Mouse (Mus musculus): ENCODE results near the gene Sh3bgrl3. TPM values are rescaled to one million over a fixed set of nuclear protein-coding genes. Genes with fewer than 3 reads are reported as not detected.

The Sh3bgrl3 gene
- total RNA-seq, 1 experiment, result 96.5 TPM

DNA sequence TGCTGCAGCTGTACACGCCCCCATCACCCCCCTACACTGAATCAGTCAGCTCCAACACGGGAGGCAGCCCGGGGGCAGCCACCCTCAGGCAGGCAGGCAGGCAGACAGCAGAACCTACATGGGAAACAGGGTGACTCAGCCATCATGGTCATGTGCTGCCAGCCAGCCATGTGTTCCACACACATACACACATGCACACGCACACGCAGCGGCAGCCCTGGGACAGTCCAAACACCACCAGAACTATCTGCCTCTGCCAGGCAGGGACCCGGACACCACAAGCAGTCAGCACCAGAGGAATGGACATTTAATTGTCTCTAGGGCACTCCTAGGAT is 1.5 kb downstream of the Sh3bgrl3 start:
- TF ChIP-seq ZC3H11A (IDR thresholded peaks at IDR 0.05; ENCODE audit: borderline replicate concordance, low read depth, low read length) (no peak), CHD2 (IDR thresholded peaks at IDR 0.05; ENCODE audit: low read depth, low read length) (no peak), HCFC1 (IDR thresholded peaks at IDR 0.05; ENCODE audit: borderline replicate concordance, insufficient read depth, low read length) (no peak), ZNF384 (IDR thresholded peaks at IDR 0.05; ENCODE audit: low read depth, low read length) (no peak), MAFK (IDR thresholded peaks at IDR 0.05; ENCODE audit: insufficient read depth, low read depth, low read length) (no peak)
- H3K9me3 ChIP-seq (ENCODE audit: control insufficient read depth, insufficient read depth, low read depth, low read length), result no peaks in the 10 kb centered on the region
- H3K36me3 ChIP-seq (ENCODE audit: control insufficient read depth, insufficient read depth, low read length, poor library complexity, severe bottlenecking), result peaks cover 15% of the 10 kb centered on the region
- DNase-seq (ENCODE audit: low read depth, low spot score), result no peak
- peaks cover 5 to 30% of the 10 kb centered on the region in 2 experiments; a peak in 3 of 4 replicates for H3K4me1 ChIP-seq (ENCODE audit: control insufficient read depth in 2 of 2, insufficient read depth in 2 of 2, low read length in 2 of 2, poor library complexity in 1 of 2)
- no peak overlapping the region for H3K27ac ChIP-seq (ENCODE audit: insufficient read depth, low read depth, low read length, poor library complexity, severe bottlenecking)
- H3K4me3 ChIP-seq (ENCODE audit: insufficient read depth in 1 of 2, low read depth in 1 of 2, low read length in 2 of 2, poor library complexity in 1 of 2, severe bottlenecking in 1 of 2), result 0 out of 4 replicates have a peak overlapping the region, but pooled peaks of 1 of the 2 experiments have one; percentile 3
- in situ Hi-C loops (cut with MboI; ENCODE audit: low sequenced_read_pairs in 2 of 2, unreplicated experiment in 2 of 2), result no loop called here
- H3K9ac ChIP-seq (ENCODE audit: insufficient read depth, low read depth, low read length, poor library complexity, severe bottlenecking), result peak overlapping the region; percentile 82; the same call in 1 of the 2 replicates

GRCm38 (mm10) chr4:134126300-134127120 is 2.1 kb downstream of the Sh3bgrl3 start:
- no peak for DNase-seq (ENCODE audit: low read depth, low spot score)
- peak overlapping the region; percentile 0 to 6; a peak in 1 of 4 replicates for H3K4me3 ChIP-seq (ENCODE audit: insufficient read depth in 1 of 2, low read depth in 1 of 2, low read length in 2 of 2, poor library complexity in 1 of 2, severe bottlenecking in 1 of 2)
- H3K36me3 ChIP-seq (ENCODE audit: control insufficient read depth, insufficient read depth, low read length, poor library complexity, severe bottlenecking), result peaks cover 14% of the 10 kb centered on the region
- no peak for TF ChIP-seq HCFC1 (IDR thresholded peaks at IDR 0.05; ENCODE audit: borderline replicate concordance, insufficient read depth, low read length)
- no peak for TF ChIP-seq MAFK (IDR thresholded peaks at IDR 0.05; ENCODE audit: insufficient read depth, low read depth, low read length)
- TF ChIP-seq ZNF384 (IDR thresholded peaks at IDR 0.05; ENCODE audit: low read depth, low read length), result no peak
- no peak for TF ChIP-seq CHD2 (IDR thresholded peaks at IDR 0.05; ENCODE audit: low read depth, low read length)
- TF ChIP-seq ZC3H11A (IDR thresholded peaks at IDR 0.05; ENCODE audit: borderline replicate concordance, low read depth, low read length), result no peak
- peak overlapping the region; percentile 2; the same call in 1 of the 2 replicates for H3K9ac ChIP-seq (ENCODE audit: insufficient read depth, low read depth, low read length, poor library complexity, severe bottlenecking)
- in situ Hi-C loops (cut with MboI; ENCODE audit: low sequenced_read_pairs in 2 of 2, unreplicated experiment in 2 of 2), result no loop called here
- peaks cover 6 to 31% of the 10 kb centered on the region in 2 experiments; a peak in 3 of 4 replicates for H3K4me1 ChIP-seq (ENCODE audit: control insufficient read depth in 2 of 2, insufficient read depth in 2 of 2, low read length in 2 of 2, poor library complexity in 1 of 2)
- no peak overlapping the region for H3K27ac ChIP-seq (ENCODE audit: insufficient read depth, low read depth, low read length, poor library complexity, severe bottlenecking)
- H3K9me3 ChIP-seq (ENCODE audit: control insufficient read depth, insufficient read depth, low read depth, low read length), result no peaks in the 10 kb centered on the region

GRCm38 (mm10) chr4:134125383-134126060 is 3.1 kb downstream of the Sh3bgrl3 start:
- Histone ChIP-seq H3K4me3 (ENCODE audit: insufficient read depth in 1 of 2, low read depth in 1 of 2, low read length in 2 of 2, poor library complexity in 1 of 2, severe bottlenecking in 1 of 2) (no peak overlapping the region), H3K27ac (ENCODE audit: insufficient read depth, low read depth, low read length, poor library complexity, severe bottlenecking) (no peak overlapping the region), H3K9me3 (ENCODE audit: control insufficient read depth, insufficient read depth, low read depth, low read length) (no peaks in the 10 kb centered on the region), H3K36me3 (ENCODE audit: control insufficient read depth, insufficient read depth, low read length, poor library complexity, severe bottlenecking) (peaks cover 7% of the 10 kb centered on the region; the same call in 1 of the 2 replicates), H3K4me1 (ENCODE audit: control insufficient read depth in 2 of 2, insufficient read depth in 2 of 2, low read length in 2 of 2, poor library complexity in 1 of 2) (peaks cover 9 to 39% of the 10 kb centered on the region in 2 experiments; a peak in 3 of 4 replicates), H3K9ac (ENCODE audit: insufficient read depth, low read depth, low read length, poor library complexity, severe bottlenecking) (no peak overlapping the region)
- no peak for DNase-seq (ENCODE audit: low read depth, low spot score)
- TF ChIP-seq ZNF384 (IDR thresholded peaks at IDR 0.05; ENCODE audit: low read depth, low read length) (no peak), CHD2 (IDR thresholded peaks at IDR 0.05; ENCODE audit: low read depth, low read length) (no peak), MAFK (IDR thresholded peaks at IDR 0.05; ENCODE audit: insufficient read depth, low read depth, low read length) (no peak), ZC3H11A (IDR thresholded peaks at IDR 0.05; ENCODE audit: borderline replicate concordance, low read depth, low read length) (no peak), HCFC1 (IDR thresholded peaks at IDR 0.05; ENCODE audit: borderline replicate concordance, insufficient read depth, low read length) (no peak)
- in situ Hi-C loops (cut with MboI; ENCODE audit: low sequenced_read_pairs in 2 of 2, unreplicated experiment in 2 of 2), result no loop called here

DNA sequence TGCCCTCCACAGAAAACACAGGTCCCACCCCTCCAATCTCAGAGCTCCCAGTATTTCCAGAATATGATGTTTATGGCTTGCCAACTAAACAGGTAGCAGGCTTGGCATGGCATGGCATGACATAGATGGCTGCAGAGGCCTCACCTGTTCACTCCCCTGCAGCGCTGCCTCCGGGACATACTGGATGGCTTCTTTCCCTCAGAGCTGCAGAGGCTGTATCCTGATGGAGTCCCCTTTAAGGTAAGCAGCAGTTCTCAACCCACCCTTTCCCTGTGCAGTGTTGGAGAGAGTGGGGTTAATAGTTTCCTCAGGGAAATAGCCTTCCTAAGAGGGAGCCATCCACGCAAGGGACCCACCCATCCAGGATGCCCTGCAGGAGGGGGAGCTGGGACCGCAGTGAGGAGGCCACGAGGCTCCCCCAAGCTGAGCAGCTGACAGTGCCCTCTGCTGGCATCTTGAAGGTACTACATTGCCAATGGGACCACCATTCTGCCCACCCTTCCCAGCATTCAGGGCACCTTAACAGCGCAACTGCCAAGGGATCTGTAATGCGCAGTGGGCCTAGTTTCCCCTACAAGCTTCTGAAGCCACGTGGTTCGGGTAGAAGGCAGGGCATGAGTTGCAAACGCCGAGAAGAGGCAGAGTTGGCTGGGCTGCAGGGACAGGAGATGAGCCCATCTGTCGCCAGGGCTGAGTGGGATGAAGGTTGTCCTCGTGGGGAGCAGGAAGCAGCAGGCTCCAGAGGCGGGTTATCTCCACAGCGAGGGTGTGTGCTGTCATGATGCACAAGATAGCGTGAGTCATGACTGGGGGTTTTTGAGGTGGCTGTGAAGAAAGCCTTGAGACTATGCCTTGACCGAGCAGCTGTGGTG is 4.7 kb downstream of the Sh3bgrl3 start:
- peak; percentile 68; the same call in 1 of the 2 replicates for TF ChIP-seq ZC3H11A (IDR thresholded peaks at IDR 0.05; ENCODE audit: borderline replicate concordance, low read depth, low read length)
- no peak for TF ChIP-seq CHD2 (IDR thresholded peaks at IDR 0.05; ENCODE audit: low read depth, low read length)
- DNase-seq (ENCODE audit: low read depth, low spot score), result no peak
- Histone ChIP-seq H3K9ac (ENCODE audit: insufficient read depth, low read depth, low read length, poor library complexity, severe bottlenecking) (no peak overlapping the region), H3K9me3 (ENCODE audit: control insufficient read depth, insufficient read depth, low read depth, low read length) (no peaks in the 10 kb centered on the region), H3K4me1 (ENCODE audit: control insufficient read depth in 2 of 2, insufficient read depth in 2 of 2, low read length in 2 of 2, poor library complexity in 1 of 2) (peaks cover 19 to 49% of the 10 kb centered on the region in 2 experiments), H3K36me3 (ENCODE audit: control insufficient read depth, insufficient read depth, low read length, poor library complexity, severe bottlenecking) (peaks cover 4% of the 10 kb centered on the region; the same call in 1 of the 2 replicates), H3K27ac (ENCODE audit: insufficient read depth, low read depth, low read length, poor library complexity, severe bottlenecking) (no peak overlapping the region), H3K4me3 (ENCODE audit: insufficient read depth in 1 of 2, low read depth in 1 of 2, low read length in 2 of 2, poor library complexity in 1 of 2, severe bottlenecking in 1 of 2) (no peak overlapping the region)
- in situ Hi-C loops (cut with MboI; ENCODE audit: low sequenced_read_pairs in 2 of 2, unreplicated experiment in 2 of 2), result no loop called here
